Mouse (Mus musculus): ENCODE measurements around the gene Pik3r5. TPM values are rescaled to one million over a fixed set of nuclear protein-coding genes. Genes with fewer than 3 reads are reported as not detected.

The Pik3r5 gene
- total RNA-seq, 1 experiment from 2014 or later: 108 TPM

- ATAC-seq (ENCODE audit: extremely low read depth, insufficient number of reproducible peaks, low FRiP score, poor library complexity, severe bottlenecking): no peak
These were observed 42.7 kb downstream of the Pik3r5 start for GRCm38 (mm10) chr11:68474600-68474999.

GRCm38 (mm10) chr11:68475676-68476075 is 43.8 kb downstream of the Pik3r5 start:
- ATAC-seq (ENCODE audit: extremely low read depth, insufficient number of reproducible peaks, low FRiP score, poor library complexity, severe bottlenecking): no peak

DNA sequence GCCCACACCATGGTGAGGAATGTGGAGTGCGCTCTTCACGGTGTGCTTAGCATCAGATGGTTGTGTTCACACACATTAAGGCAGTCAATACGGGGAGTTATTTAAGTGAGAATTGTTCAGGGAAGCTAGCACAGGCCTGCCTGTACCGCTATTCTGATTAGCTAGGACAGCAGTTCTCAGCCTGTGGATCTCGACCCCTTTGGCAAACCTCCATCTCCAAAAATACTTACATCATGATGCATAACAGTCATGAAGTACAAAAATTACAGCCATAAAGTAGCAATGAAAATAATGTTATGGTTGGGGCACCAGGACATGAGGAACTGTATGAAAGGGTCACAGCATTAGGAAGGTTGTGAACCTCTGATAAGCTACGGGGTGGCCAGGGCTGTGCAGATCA is 45.7 kb downstream of the Pik3r5 start:
- ATAC-seq (ENCODE audit: extremely low read depth, insufficient number of reproducible peaks, low FRiP score, poor library complexity, severe bottlenecking): no peak

DNA sequence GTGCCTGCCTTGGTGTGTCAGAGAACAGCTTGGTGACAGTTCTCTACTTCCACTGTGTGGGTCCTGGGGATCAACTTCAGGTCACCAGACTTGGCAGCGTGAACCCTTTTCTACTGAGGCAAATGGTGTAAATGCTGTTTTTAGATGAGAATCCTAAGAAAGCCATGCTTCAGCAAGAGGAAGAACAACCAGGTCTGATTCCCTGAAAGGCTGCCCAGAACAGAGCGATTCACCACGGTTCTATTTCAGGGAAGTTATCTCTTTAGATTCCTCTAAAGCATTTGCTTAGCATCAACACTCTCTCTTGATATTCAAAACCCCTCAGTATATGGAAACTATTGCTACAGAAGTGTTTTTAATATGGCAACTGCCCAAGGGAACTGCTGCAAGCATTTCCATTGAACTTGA is 46.7 kb downstream of the Pik3r5 start:
- no peak for ATAC-seq (ENCODE audit: extremely low read depth, insufficient number of reproducible peaks, low FRiP score, poor library complexity, severe bottlenecking)

- ATAC-seq (ENCODE audit: extremely low read depth, insufficient number of reproducible peaks, low FRiP score, poor library complexity, severe bottlenecking): no peak
These were observed 48.7 kb downstream of the Pik3r5 start for GRCm38 (mm10) chr11:68480660-68481059.

DNA sequence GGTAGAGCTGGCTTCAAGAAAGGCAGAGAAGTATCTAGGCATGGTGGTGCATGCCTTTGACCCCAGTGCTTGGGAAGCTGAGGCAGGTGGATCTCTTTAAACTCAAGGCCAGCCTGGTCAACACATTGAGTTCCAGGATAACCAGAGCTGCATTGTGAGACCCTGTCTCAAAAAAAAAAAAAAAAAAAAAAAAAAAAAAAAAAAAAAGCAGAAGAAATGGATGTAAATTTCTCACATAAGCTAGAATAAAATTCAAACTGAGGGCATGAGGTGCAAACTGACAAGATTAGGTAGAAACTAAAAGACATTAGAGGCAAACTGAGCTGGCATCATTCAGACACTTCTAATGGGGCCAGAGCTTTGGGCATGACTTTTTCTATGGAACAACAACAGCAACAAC is 50.1 kb downstream of the Pik3r5 start:
- no peak for ATAC-seq (ENCODE audit: extremely low read depth, insufficient number of reproducible peaks, low FRiP score, poor library complexity, severe bottlenecking)

DNA sequence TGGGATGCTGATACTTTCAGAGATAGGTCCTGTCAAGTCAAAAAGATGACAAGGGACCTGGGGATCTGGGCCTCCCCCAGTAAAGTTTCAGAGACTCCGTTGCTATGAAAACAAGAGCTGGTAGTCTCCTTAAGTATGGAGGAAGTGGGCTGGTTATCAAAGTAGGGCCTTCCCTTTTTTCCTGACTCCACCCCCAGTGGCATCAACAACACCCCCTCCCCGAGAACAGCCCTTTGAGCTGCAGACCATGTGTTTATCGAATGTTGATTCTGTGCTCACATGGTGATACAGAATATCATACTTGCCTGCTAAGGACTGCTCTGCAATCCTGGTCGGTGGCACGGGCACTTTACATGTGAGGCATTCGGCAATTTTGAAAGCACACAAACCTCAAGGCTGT is 51.3 kb downstream of the Pik3r5 start:
- ATAC-seq (ENCODE audit: extremely low read depth, insufficient number of reproducible peaks, low FRiP score, poor library complexity, severe bottlenecking): peak; percentile 14; the same call in 1 of the 2 replicates

DNA sequence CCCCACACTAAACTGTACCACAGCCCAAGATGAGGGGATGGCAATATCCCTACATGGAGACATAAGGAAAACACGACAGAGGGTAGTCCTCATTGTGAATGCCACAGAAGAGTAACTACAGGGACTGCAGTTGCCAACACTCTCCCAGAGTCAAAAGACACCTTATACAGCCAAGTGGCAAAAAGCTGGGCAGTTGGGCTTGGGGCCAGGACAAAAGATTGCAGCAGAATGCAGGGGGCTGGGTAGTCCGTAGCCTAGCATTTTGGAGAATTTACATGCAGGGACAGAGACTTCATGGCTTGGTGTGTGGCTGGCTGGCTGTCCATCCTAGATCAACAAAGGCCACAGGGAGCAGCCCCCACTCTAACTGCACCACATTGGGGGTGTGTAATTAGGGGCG is 52.5 kb downstream of the Pik3r5 start:
- no peak for ATAC-seq (ENCODE audit: extremely low read depth, insufficient number of reproducible peaks, low FRiP score, poor library complexity, severe bottlenecking)

GRCm38 (mm10) chr11:68485206-68485942 is 53.5 kb downstream of the Pik3r5 start:
- ATAC-seq (ENCODE audit: extremely low read depth, insufficient number of reproducible peaks, low FRiP score, poor library complexity, severe bottlenecking): peak; percentile 62; the same call in 1 of the 2 replicates

DNA sequence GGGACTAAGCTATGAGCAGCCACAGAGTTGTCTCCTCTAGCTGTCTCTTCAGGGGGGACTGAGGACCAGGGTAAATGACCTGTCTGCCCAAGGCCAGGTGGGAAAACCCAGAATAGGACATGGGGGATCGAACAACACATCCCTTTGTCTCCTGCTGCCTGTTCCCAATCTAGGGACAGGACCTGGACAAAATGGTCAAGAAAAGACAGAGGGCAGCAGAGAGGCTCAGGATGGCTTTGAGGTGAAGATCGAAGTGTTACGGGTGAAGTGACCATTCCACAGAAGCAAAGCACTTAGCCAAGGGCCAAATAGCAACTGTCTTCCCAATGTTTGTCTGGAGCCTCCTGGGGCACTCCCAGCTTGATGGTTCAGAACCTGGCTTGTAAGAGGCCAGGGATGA is 54.2 kb downstream of the Pik3r5 start:
- no peak for ATAC-seq (ENCODE audit: extremely low read depth, insufficient number of reproducible peaks, low FRiP score, poor library complexity, severe bottlenecking)

DNA sequence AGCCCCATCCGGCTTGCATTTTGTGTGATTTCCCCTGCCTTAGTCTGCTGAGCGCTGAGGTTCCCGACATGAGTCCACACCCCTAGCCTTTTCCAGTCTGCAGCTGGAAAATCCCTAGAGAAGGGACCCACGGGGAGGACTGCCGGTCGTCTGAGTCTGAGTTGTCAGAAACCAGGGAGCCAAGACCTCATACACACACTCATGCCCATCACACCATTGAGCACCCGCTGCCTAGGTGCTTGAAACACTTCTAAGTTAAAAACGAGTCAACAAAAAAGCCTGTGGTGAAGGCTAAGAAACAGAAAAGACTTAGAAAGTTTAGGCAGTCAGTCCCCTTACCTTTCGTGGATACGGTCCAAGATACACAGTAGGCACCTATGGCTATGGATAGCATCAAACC is 55.8 kb downstream of the Pik3r5 start:
- no peak for ATAC-seq (ENCODE audit: extremely low read depth, insufficient number of reproducible peaks, low FRiP score, poor library complexity, severe bottlenecking)

DNA sequence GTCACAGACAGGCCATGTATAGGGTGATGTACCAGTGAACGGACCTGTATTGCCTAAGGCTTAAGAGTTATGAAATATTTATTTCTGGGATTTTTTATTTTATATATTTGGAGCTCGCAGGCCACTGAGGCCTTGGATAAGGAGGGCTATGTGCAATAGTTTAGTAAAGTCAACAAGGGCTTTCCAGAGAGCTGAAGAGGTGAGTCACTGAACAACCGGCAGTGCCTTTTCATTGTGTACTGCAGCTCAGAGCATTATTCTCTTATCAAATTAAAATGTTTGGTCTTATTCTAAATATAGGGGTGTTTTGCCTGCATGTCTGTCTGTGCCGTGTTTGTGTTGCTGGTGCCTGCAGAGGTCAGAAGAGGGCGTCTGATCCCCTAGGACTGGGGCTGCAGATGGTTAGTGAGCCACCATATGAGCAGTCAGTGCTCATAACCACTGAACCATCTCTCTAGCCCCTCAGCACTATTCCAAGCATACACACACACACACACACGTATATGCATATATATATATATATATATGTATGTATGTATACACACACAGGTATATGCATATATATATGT is 56.4 kb downstream of the Pik3r5 start:
- no peak for ATAC-seq (ENCODE audit: extremely low read depth, insufficient number of reproducible peaks, low FRiP score, poor library complexity, severe bottlenecking)

DNA sequence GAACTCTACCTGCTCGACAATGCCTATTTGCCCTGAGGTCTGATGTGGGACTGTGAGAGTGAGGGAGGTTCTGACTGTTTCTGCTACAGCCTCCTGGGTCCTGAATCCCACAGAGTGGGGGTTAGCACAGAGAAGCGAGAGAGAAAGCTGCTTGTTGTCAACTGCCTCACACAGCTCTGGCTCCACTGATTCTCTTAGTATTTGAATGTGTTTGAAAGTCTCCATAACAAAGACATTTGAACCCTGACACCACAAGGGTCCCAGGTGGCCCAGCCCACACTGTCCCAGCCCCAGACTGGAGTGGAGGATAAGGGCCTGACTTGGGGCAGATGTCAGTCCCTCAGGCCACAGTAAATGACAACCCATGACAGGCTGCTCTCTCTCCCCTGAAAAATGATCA is 57.3 kb downstream of the Pik3r5 start:
- no peak for ATAC-seq (ENCODE audit: extremely low read depth, insufficient number of reproducible peaks, low FRiP score, poor library complexity, severe bottlenecking)

DNA sequence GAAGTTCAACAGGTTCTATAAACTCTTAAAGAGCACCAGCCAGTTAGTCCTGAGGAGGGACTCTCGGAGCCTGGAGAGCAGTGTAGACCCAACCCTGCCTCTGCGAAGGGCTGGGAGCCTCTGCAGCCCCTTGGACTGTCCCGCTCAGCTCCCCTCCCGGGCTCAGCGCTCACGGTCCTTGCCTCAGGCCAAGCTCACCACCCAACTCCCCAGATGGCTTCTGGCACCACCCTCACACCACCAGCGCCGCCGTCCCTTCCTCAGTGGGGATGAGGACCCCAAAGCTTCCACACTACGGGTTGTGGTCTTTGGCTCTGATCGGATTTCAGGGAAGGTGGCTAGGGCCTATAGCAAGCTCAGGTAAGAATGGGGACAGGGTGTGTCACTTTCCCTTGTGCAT is 60.7 kb downstream of the Pik3r5 start:
- no peak for ATAC-seq (ENCODE audit: extremely low read depth, insufficient number of reproducible peaks, low FRiP score, poor library complexity, severe bottlenecking)

GRCm38 (mm10) chr11:68493760-68494159 is 61.8 kb downstream of the Pik3r5 start:
- ATAC-seq (ENCODE audit: extremely low read depth, insufficient number of reproducible peaks, low FRiP score, poor library complexity, severe bottlenecking): no peak

- no peak for ATAC-seq (ENCODE audit: extremely low read depth, insufficient number of reproducible peaks, low FRiP score, poor library complexity, severe bottlenecking)
These were observed 65.2 kb downstream of the Pik3r5 start for GRCm38 (mm10) chr11:68497081-68497480.

DNA sequence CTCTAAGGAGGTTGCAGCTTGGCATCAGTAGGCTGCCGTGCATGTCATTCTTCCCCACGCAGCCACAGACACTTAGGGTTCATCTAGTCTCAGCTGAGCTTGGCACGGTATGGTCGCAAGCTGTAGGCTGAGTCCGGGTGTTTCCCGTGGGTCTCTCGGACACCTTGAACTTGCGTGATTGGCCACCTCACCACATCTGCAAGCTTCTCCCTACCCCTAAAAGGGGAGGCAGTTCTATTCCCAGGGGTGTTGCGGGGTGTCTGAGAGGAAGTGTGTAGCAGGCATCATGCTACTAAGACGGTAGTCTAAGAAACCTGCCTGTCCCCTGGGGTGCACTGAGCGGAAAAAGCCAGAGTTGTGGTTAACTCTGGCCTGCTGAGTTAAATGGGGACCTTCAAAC is 66.6 kb downstream of the Pik3r5 start:
- peak; percentile 57 for ATAC-seq (ENCODE audit: extremely low read depth, insufficient number of reproducible peaks, low FRiP score, poor library complexity, severe bottlenecking)

DNA sequence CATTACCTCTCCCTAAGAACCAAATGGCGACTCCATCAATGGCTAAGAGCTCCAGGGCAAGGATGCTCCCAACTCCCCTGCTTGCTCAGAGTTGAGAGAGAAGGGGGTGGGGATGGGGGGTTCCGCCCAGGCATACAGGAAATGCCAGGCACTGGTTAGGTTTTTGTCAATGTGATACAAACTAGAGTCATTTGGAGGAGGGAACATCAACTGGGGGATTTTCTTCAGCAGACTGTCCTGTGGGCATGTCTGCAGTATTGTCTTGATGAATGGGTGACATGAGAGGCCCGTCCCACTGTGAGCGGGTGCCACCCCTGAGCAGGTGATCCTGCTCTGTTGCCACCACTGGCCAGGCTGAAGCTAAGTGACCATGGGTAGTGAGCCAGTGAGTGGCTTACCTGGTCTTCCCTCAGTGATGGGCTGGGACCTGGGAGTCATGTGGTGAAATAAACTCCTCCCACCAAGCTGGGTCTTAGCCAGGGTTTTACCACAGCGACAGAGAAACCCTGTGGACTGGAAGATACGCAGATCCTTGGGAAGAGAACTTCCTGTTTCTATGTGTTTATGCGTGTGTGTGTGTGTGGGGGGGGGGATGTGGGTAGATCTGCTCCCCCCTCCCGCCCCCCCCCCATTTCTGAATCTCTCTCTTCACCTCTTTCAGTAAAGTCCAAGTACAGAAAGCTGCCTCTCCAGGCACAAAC is 67.2 kb downstream of the Pik3r5 start:
- ATAC-seq (ENCODE audit: extremely low read depth, insufficient number of reproducible peaks, low FRiP score, poor library complexity, severe bottlenecking): no peak

GRCm38 (mm10) chr11:68500949-68501350 is 69.0 kb downstream of the Pik3r5 start:
- ATAC-seq (ENCODE audit: extremely low read depth, insufficient number of reproducible peaks, low FRiP score, poor library complexity, severe bottlenecking): no peak

DNA sequence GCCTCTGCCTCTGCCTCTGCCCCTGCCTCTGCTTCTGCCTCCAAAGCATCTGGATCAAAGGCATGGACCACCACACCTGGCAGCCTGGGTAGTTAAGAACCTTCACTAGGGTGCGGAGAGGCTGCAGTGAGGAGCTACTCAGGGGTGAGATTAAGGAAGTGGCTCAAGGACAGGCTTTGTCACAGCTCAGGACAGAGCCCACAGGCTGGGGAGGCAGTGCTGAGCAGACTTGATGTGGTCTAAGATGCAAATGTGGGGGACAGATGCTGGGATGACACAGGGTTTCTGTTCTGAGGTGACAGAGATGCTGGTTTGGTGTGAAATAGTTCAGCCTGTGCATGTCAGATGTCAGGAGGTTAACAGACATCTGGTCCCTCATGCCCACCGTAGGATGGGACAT is 70.5 kb downstream of the Pik3r5 start:
- ATAC-seq (ENCODE audit: extremely low read depth, insufficient number of reproducible peaks, low FRiP score, poor library complexity, severe bottlenecking): peak; percentile 27; the same call in 1 of the 2 replicates

Data from neutrophil, adult 5-6 weeks (primary cell).